Mouse (Mus musculus) Patski (cell line): ENCODE results near the gene Atp5f1. TPM values are rescaled to one million over a fixed set of nuclear protein-coding genes. Genes with fewer than 3 reads are reported as not detected.
"Not testable (repeated sequence)": the region's sequence is repeated elsewhere in the genome, so short reads cannot be mapped to it uniquely, and the experiment has no call there.

Experiments
- ATAC-seq: fragments of 100-300 bp; one replicate; pipeline ENCODE4 v1.8.0; 2021
- CTCF ChIA-PET: fragments of 350-600 bp; sonication (Branson Sonifier 250); formaldehyde crosslinking; loops from one replicate; lab custom pipeline; 2022; ENCODE audit warnings: inconsistent platforms; lab: Charles Lee
- POLR2A ChIA-PET: fragments of 350-600 bp; sonication (Branson Sonifier 250); formaldehyde crosslinking; loops from one replicate; lab custom pipeline; 2022; ENCODE audit warnings: antibody characterized with exemption, inconsistent platforms; lab: Charles Lee
- DNase-seq: peaks from one replicate; pipeline ENCODE4 v3.0.0-alpha.2; 2011; ENCODE audit warnings: low read depth, low spot score
- H3K27me3 ChIP-seq: fragments of 371-371 bp; one replicate; pipeline ENCODE4 v1.5.1; 2021
- CTCF ChIP-seq: fragments of 100-300 bp; IDR thresholded peaks from one replicate; pipeline ENCODE4 v1.5.1; 2021
- in situ Hi-C: fragments of 300-500 bp; cut with MboI; formaldehyde crosslinking; loops from 3 replicates; pipeline ENCODE4 v1.11.1; 2018; ENCODE audit warnings: low pct_unique_long_range_greater_than_20kb, mixed read lengths
- polyA plus RNA-seq: library from polyadenylated mRNA; unstranded; gene quantifications from one replicate; pipeline ENCODE4 v1.2.3, GENCODE M21; 2021

The Atp5f1 gene
- polyA plus RNA-seq, 1 experiment from 2014 or later = 723 TPM

- in situ Hi-C loops = no loop called here
Observed at GRCm38 (mm10) chr3:105933926-105934325, 26.0 kb downstream of the Atp5f1 start.

GRCm38 (mm10) chr3:105932240-105933071, 27.4 kb downstream of the Atp5f1 start, which contains the start of gene I830077J02Rik:
Gene I830077J02Rik, minus strand, starts transcription at chr3:105932664.
- no peaks in the 10 kb centered on the region for H3K27me3 ChIP-seq
- ChIA-PET POLR2A (no interaction called here), CTCF (no interaction called here)
- no peak for TF ChIP-seq CTCF
- in situ Hi-C loops = no loop called here
- DNase-seq = no peak
- ATAC-seq = no peak

More at GRCm38 (mm10) chr3:105933926-105934325, 26.0 kb downstream of the Atp5f1 start:
- H3K27me3 ChIP-seq = no peaks in the 10 kb centered on the region
- CTCF ChIA-PET = interaction anchor here (1.0 to 6.7 kb wide), 5 partner anchors 10 to 34 kb away, joined by 3 to 35 read pairs (median 5); no protein-coding TSS in a partner anchor
- ATAC-seq (no peak), DNase-seq (no peak)
- POLR2A ChIA-PET = no interaction called here
- no peak for TF ChIP-seq CTCF

GRCm38 (mm10) chr3:105931095-105931494, 28.8 kb downstream of the Atp5f1 start:
- no peak for ATAC-seq

GRCm38 (mm10) chr3:105929821-105930220, 30.1 kb downstream of the Atp5f1 start:
- CTCF ChIA-PET = interaction anchor here (0.9 to 2.7 kb wide), 2 partner anchors 9 to 19 kb away, joined by 4 to 18 read pairs; no protein-coding TSS in a partner anchor
- in situ Hi-C loops = no loop called here
- no peaks in the 10 kb centered on the region for H3K27me3 ChIP-seq
- POLR2A ChIA-PET = no interaction called here
- no peak for TF ChIP-seq CTCF
- ATAC-seq = no peak
- no peak for DNase-seq

More at GRCm38 (mm10) chr3:105931095-105931494, 28.8 kb downstream of the Atp5f1 start:
- CTCF ChIA-PET = interaction anchor here (1.1 kb wide), 1 partner anchor 21 kb away, joined by 3 read pairs; no protein-coding TSS in a partner anchor
- in situ Hi-C loops = no loop called here
- H3K27me3 ChIP-seq = no peaks in the 10 kb centered on the region
- TF ChIP-seq CTCF = no peak
- no peak for DNase-seq
- POLR2A ChIA-PET = no interaction called here

GRCm38 (mm10) chr3:105928781-105929180, 31.1 kb downstream of the Atp5f1 start:
- ChIA-PET CTCF (interaction anchor here (0.7 to 2.8 kb wide), 7 partner anchors 11 to 29 kb away, joined by 3 to 18 read pairs (median 5); no protein-coding TSS in a partner anchor), POLR2A (interaction anchor here (0.7 kb wide), 1 partner anchor 46 kb away, joined by 3 read pairs; no protein-coding TSS in a partner anchor)
- no peak for DNase-seq
- no peaks in the 10 kb centered on the region for H3K27me3 ChIP-seq
- no peak for ATAC-seq
- no peak for TF ChIP-seq CTCF
- in situ Hi-C loops = no loop called here

- POLR2A ChIA-PET = interaction anchor here (0.7 kb wide), 1 partner anchor 47 kb away, joined by 3 read pairs; no protein-coding TSS in a partner anchor
Observed at GRCm38 (mm10) chr3:105928195-105928569, 31.7 kb downstream of the Atp5f1 start.

GRCm38 (mm10) chr3:105927561-105928194, 32.2 kb downstream of the Atp5f1 start:
- in situ Hi-C loops = no loop called here
- no peaks in the 10 kb centered on the region for H3K27me3 ChIP-seq
- ChIA-PET CTCF (interaction anchor here (1.2 to 2.8 kb wide), 5 partner anchors 10 to 30 kb away, joined by 3 to 8 read pairs (median 5); no protein-coding TSS in a partner anchor), POLR2A (no interaction called here)
- DNase-seq = no peak
- ATAC-seq = no peak
- no peak for TF ChIP-seq CTCF

More at GRCm38 (mm10) chr3:105928195-105928569, 31.7 kb downstream of the Atp5f1 start:
- in situ Hi-C loops = no loop called here
- CTCF ChIA-PET = interaction anchor here (1.2 to 2.8 kb wide), 6 partner anchors 10 to 30 kb away, joined by 3 to 18 read pairs (median 6); no protein-coding TSS in a partner anchor
- no peak for DNase-seq
- no peaks in the 10 kb centered on the region for H3K27me3 ChIP-seq
- no peak for TF ChIP-seq CTCF
- ATAC-seq = no peak

- TF ChIP-seq CTCF = no peak
- no peaks in the 10 kb centered on the region for H3K27me3 ChIP-seq
- in situ Hi-C loops = no loop called here
- DNase-seq (no peak), ATAC-seq (no peak)
- POLR2A ChIA-PET = no interaction called here
- CTCF ChIA-PET = interaction anchor here (1.7 kb wide), 1 partner anchor 11 kb away, joined by 7 read pairs; no protein-coding TSS in a partner anchor
Observed at GRCm38 (mm10) chr3:105924616-105925015, 35.3 kb downstream of the Atp5f1 start.

GRCm38 (mm10) chr3:105921959-105922358, 37.9 kb downstream of the Atp5f1 start:
- no peak for TF ChIP-seq CTCF
- no peak for DNase-seq
- ChIA-PET POLR2A (interaction anchor here (1.3 kb wide), 1 partner anchor 14 kb away, joined by 4 read pairs; no protein-coding TSS in a partner anchor), CTCF (interaction anchor here (0.8 to 1.9 kb wide), 3 partner anchors 14 to 247 kb away, joined by 3 to 5 read pairs (median 5); no protein-coding TSS in a partner anchor)
- in situ Hi-C loops = no loop called here
- ATAC-seq = no peak
- H3K27me3 ChIP-seq = no peaks in the 10 kb centered on the region

- CTCF ChIA-PET = interaction anchor here (0.7 to 1.9 kb wide), 3 partner anchors 9 to 22 kb away, joined by 3 to 5 read pairs (median 4); no protein-coding TSS in a partner anchor
- not testable (repeated sequence) for ATAC-seq
Observed at GRCm38 (mm10) chr3:105920743-105921142, 39.2 kb downstream of the Atp5f1 start.

More at GRCm38 (mm10) chr3:105920743-105921142, 39.2 kb downstream of the Atp5f1 start:
- in situ Hi-C loops, H3K27me3 ChIP-seq, DNase-seq: not testable (repeated sequence)
- POLR2A ChIA-PET = interaction anchor here (0.8 kb wide), 1 partner anchor 149 kb away, joined by 4 read pairs; no protein-coding TSS in a partner anchor
